Mouse (Mus musculus) macrophage (primary cell): ENCODE data around the gene Clptm1. TPM values are rescaled to one million over a fixed set of nuclear protein-coding genes. Genes with fewer than 3 reads are reported as not detected.

Source experiments
- H3K27ac ChIP-seq: fragments of 350-480 bp; formaldehyde crosslinking; 2 replicates; pipeline ENCODE4 v1.9.0; 2021
- H3K36me3 ChIP-seq: fragments of 350-480 bp; formaldehyde crosslinking; 2 replicates; pipeline ENCODE4 v1.9.0; 2021; ENCODE audit errors: inconsistent target
- H3K4me3 ChIP-seq: fragments of 350-480 bp; formaldehyde crosslinking; 2 replicates; pipeline ENCODE4 v1.9.0; 2021; ENCODE audit errors: inconsistent target
- H3K79me2 ChIP-seq: fragments of 350-480 bp; formaldehyde crosslinking; 2 replicates; pipeline ENCODE4 v1.9.0; 2021; ENCODE audit errors: inconsistent target
- WGBS: methylation state at CpG from one replicate; pipeline ENCODE4 v1.1.7; 2026; ENCODE audit warnings: inconsistent platforms; ENCODE audit not compliant: missing documents; 5-methylcytosine and 5-hydroxymethylcytosine counted together
- polyA plus RNA-seq: library from polyadenylated mRNA; stranded (reverse); fragments of 250-400 nt; gene quantifications from 3 replicates; pipeline ENCODE4 v1.2.4, GENCODE M21; 2018; ENCODE audit warnings: inconsistent platforms
- total RNA-seq, 78 experiments: library from RNA; depleted of rRNA; stranded (reverse); fragments of 250-400 nt; gene quantifications; 1 replicate in 9 of 78; 2 replicates in 24 of 78; 3 replicates in 43 of 78; 4 replicates in 2 of 78; pipeline ENCODE4 v1.2.4; 2018; ENCODE audit warnings: inconsistent platforms in 56 of 78

Gene Clptm1
- total RNA-seq (2018; cell fraction: chromatin; rRNA removed), result 10 to 100 TPM; 18.3 to 69.4 (median 43.8) TPM
- 100 to 1,000 TPM in 19 of 26 experiments, 10 to 100 TPM in 7; 75.5 to 147 (median 110) TPM for total RNA-seq (2018; cell fraction: cytosol; rRNA removed)
- 100 to 1,000 TPM in 10 of 26 experiments, 10 to 100 TPM in 16; 49.4 to 161 (median 93.3) TPM for total RNA-seq (2018; cell fraction: nucleus; rRNA removed)
- 90.5 to 113 TPM (median 108 TPM) in 3 replicates for polyA plus RNA-seq

- H3K79me2 ChIP-seq, result peaks cover 46% of the 10 kb centered on the region
- H3K27ac ChIP-seq, result peak within 1 kb of the TSS; percentile 96
- H3K36me3 ChIP-seq, result no peaks in the 10 kb centered on the region; the same call in 1 of the 2 replicates
- under 1% methylated on average over 63 of the region's 63 CpGs for WGBS
- H3K4me3 ChIP-seq, result peak within 1 kb of the TSS; percentile 89
Measured at GRCm38 (mm10) chr7:19664955-19665841, at the start of gene Clptm1. Clptm1 (minus strand) TSS chr7:19665033.

GRCm38 (mm10) chr7:19713598-19713997 is 48.8 kb upstream of the Clptm1 start:
- peaks cover 33% of the 10 kb centered on the region; the same call in 1 of the 2 replicates for H3K36me3 ChIP-seq
- H3K27ac ChIP-seq, result no peak overlapping the region
- no peak overlapping the region for H3K4me3 ChIP-seq
- WGBS, result 89% methylated on average over 9 of the region's 9 CpGs
- peaks cover 17% of the 10 kb centered on the region for H3K79me2 ChIP-seq

- no peak overlapping the region for H3K4me3 ChIP-seq
- 43% methylated on average over 4 of the region's 4 CpGs for WGBS
- H3K79me2 ChIP-seq, result peaks cover 17% of the 10 kb centered on the region
- H3K27ac ChIP-seq, result no peak overlapping the region
- peaks cover 34% of the 10 kb centered on the region; the same call in 1 of the 2 replicates for H3K36me3 ChIP-seq
Measured at GRCm38 (mm10) chr7:19713196-19713595, 48.4 kb upstream of the Clptm1 start.

GRCm38 (mm10) chr7:19712414-19712813 is 47.6 kb upstream of the Clptm1 start:
- Histone ChIP-seq H3K79me2 (peaks cover 17% of the 10 kb centered on the region), H3K4me3 (no peak overlapping the region), H3K36me3 (peaks cover 42% of the 10 kb centered on the region; the same call in 1 of the 2 replicates), H3K27ac (no peak overlapping the region)
- WGBS, result 89% methylated on average over 4 of the region's 4 CpGs

GRCm38 (mm10) chr7:19710650-19711049 is 45.8 kb upstream of the Clptm1 start:
- Histone ChIP-seq H3K4me3 (no peak overlapping the region), H3K79me2 (peaks cover 17% of the 10 kb centered on the region), H3K36me3 (peaks cover 46% of the 10 kb centered on the region; the same call in 1 of the 2 replicates), H3K27ac (no peak overlapping the region)
- 97% methylated on average over 10 of the region's 10 CpGs for WGBS

GRCm38 (mm10) chr7:19705271-19705670 is 40.4 kb upstream of the Clptm1 start:
- peaks cover 28% of the 10 kb centered on the region; the same call in 1 of the 2 replicates for H3K36me3 ChIP-seq
- H3K4me3 ChIP-seq, result no peak overlapping the region
- WGBS, result 96% methylated on average over 7 of the region's 7 CpGs
- H3K27ac ChIP-seq, result no peak overlapping the region
- H3K79me2 ChIP-seq, result no peaks in the 10 kb centered on the region; the same call in 1 of the 2 replicates

- H3K36me3 ChIP-seq, result peaks cover 21% of the 10 kb centered on the region; the same call in 1 of the 2 replicates
- 95% methylated on average over 4 of the region's 4 CpGs for WGBS
Measured at GRCm38 (mm10) chr7:19704475-19704874, 39.6 kb upstream of the Clptm1 start.

GRCm38 (mm10) chr7:19702859-19703555 is 38.2 kb upstream of the Clptm1 start:
- Histone ChIP-seq H3K27ac (no peak overlapping the region), H3K36me3 (peaks cover 10% of the 10 kb centered on the region; the same call in 1 of the 2 replicates), H3K4me3 (no peak overlapping the region), H3K79me2 (peaks cover 9% of the 10 kb centered on the region; the same call in 1 of the 2 replicates)
- WGBS, result 94% methylated on average over 16 of the region's 16 CpGs

More at GRCm38 (mm10) chr7:19704475-19704874, 39.6 kb upstream of the Clptm1 start:
- Histone ChIP-seq H3K79me2 (no peaks in the 10 kb centered on the region; the same call in 1 of the 2 replicates), H3K4me3 (no peak overlapping the region), H3K27ac (no peak overlapping the region)

- peaks cover 2% of the 10 kb centered on the region; the same call in 1 of the 2 replicates for H3K36me3 ChIP-seq
- peak overlapping the region; percentile 72 for H3K27ac ChIP-seq
- 47% methylated on average over 20 of the region's 22 CpGs for WGBS
- H3K79me2 ChIP-seq, result peaks cover 25% of the 10 kb centered on the region; the same call in 1 of the 2 replicates
- H3K4me3 ChIP-seq, result no peak overlapping the region
Measured at GRCm38 (mm10) chr7:19701069-19701761, 36.4 kb upstream of the Clptm1 start.

- Histone ChIP-seq H3K27ac (peak overlapping the region; percentile 72), H3K4me3 (no peak overlapping the region), H3K79me2 (peaks cover 30% of the 10 kb centered on the region; the same call in 1 of the 2 replicates), H3K36me3 (peaks cover 4% of the 10 kb centered on the region; the same call in 1 of the 2 replicates)
- WGBS, result 75% methylated on average over 12 of the region's 12 CpGs
Measured at GRCm38 (mm10) chr7:19700299-19701068, 35.7 kb upstream of the Clptm1 start.

GRCm38 (mm10) chr7:19699827-19700148 is 35.0 kb upstream of the Clptm1 start:
- peaks cover 4% of the 10 kb centered on the region; the same call in 1 of the 2 replicates for H3K36me3 ChIP-seq
- 43% methylated on average over 4 of the region's 4 CpGs for WGBS
- H3K27ac ChIP-seq, result peak overlapping the region; percentile 72

GRCm38 (mm10) chr7:19698907-19699826 is 34.3 kb upstream of the Clptm1 start, which contains the start of gene Apoe:
Apoe (minus strand) TSS chr7:19699188.
- peak within 1 kb of the TSS; percentile 21 for H3K4me3 ChIP-seq
- WGBS, result 15% methylated on average over 19 of the region's 20 CpGs
- peaks cover 4% of the 10 kb centered on the region; the same call in 1 of the 2 replicates for H3K36me3 ChIP-seq
- peak within 1 kb of the TSS; percentile 72 for H3K27ac ChIP-seq
- H3K79me2 ChIP-seq, result peaks cover 30% of the 10 kb centered on the region; the same call in 1 of the 2 replicates

More at GRCm38 (mm10) chr7:19699827-19700148, 35.0 kb upstream of the Clptm1 start:
- Histone ChIP-seq H3K4me3 (no peak overlapping the region), H3K79me2 (peaks cover 30% of the 10 kb centered on the region; the same call in 1 of the 2 replicates)
